Mouse (Mus musculus) MN1 (cell line): ENCODE measurements around the gene Vamp2.

Source experiments
- DNase-seq: peaks from one replicate; pipeline ENCODE4 v3.0.0-alpha.2; 2016; ENCODE audit warnings: low spot score

Vamp2 gene

GRCm38 (mm10) chr11:69064259-69065133 is 23.8 kb upstream of the Vamp2 start:
- no peak for DNase-seq

GRCm38 (mm10) chr11:69065394-69065925 is 22.8 kb upstream of the Vamp2 start:
- DNase-seq: no peak

- DNase-seq: peak; percentile 72
Measured at GRCm38 (mm10) chr11:69066163-69066861, 22.0 kb upstream of the Vamp2 start.

GRCm38 (mm10) chr11:69066956-69067355 is 21.3 kb upstream of the Vamp2 start:
- DNase-seq: peak; percentile 90

GRCm38 (mm10) chr11:69067601-69068000 is 20.7 kb upstream of the Vamp2 start:
- peak; percentile 43 for DNase-seq

GRCm38 (mm10) chr11:69070093-69070492 is 18.2 kb upstream of the Vamp2 start:
- DNase-seq: no peak

GRCm38 (mm10) chr11:69070590-69071222 is 17.6 kb upstream of the Vamp2 start, which contains the start of gene Tmem107:
Gene Tmem107, plus strand, starts transcription at chr11:69070806.
- DNase-seq: peak; percentile 96

- DNase-seq: peak; percentile 43
Measured at GRCm38 (mm10) chr11:69071262-69071661, 17.0 kb upstream of the Vamp2 start.

- no peak for DNase-seq
Measured at GRCm38 (mm10) chr11:69072234-69072633, 16.1 kb upstream of the Vamp2 start.

GRCm38 (mm10) chr11:69072666-69073064 is 15.6 kb upstream of the Vamp2 start:
- no peak for DNase-seq

- DNase-seq: peak; percentile 93
Measured at GRCm38 (mm10) chr11:69073065-69073888, 15.0 kb upstream of the Vamp2 start.

- no peak for DNase-seq
Measured at GRCm38 (mm10) chr11:69073951-69074775, 14.1 kb upstream of the Vamp2 start.

GRCm38 (mm10) chr11:69074776-69075069 is 13.6 kb upstream of the Vamp2 start:
- DNase-seq: no peak

- DNase-seq: no peak
Measured at GRCm38 (mm10) chr11:69075764-69076479, 12.4 kb upstream of the Vamp2 start.

GRCm38 (mm10) chr11:69076572-69076971 is 11.7 kb upstream of the Vamp2 start:
- DNase-seq: no peak

- DNase-seq: no peak
Measured at GRCm38 (mm10) chr11:69077316-69077715, 11.0 kb upstream of the Vamp2 start.

GRCm38 (mm10) chr11:69078041-69078440 is 10.2 kb upstream of the Vamp2 start:
- DNase-seq: no peak

- peak; percentile 70 for DNase-seq
Measured at GRCm38 (mm10) chr11:69078805-69079438, 9.4 kb upstream of the Vamp2 start.

- no peak for DNase-seq
Measured at GRCm38 (mm10) chr11:69080102-69080854, 8.0 kb upstream of the Vamp2 start.
